Mouse (Mus musculus) kidney, postnatal 36 days (tissue): Measurements from ENCODE around the gene Hmgcr.
"Not testable (repeated sequence)": the region's sequence is repeated elsewhere in the genome, so short reads cannot be mapped to it uniquely, and the experiment has no call there.

Experiments
- DNase-seq, 2 experiments: peaks; one replicate each; pipeline ENCODE4 v3.0.0; 2021 to 2022; ENCODE audit warnings: mixed read lengths in 2 of 2

Hmgcr gene

DNA sequence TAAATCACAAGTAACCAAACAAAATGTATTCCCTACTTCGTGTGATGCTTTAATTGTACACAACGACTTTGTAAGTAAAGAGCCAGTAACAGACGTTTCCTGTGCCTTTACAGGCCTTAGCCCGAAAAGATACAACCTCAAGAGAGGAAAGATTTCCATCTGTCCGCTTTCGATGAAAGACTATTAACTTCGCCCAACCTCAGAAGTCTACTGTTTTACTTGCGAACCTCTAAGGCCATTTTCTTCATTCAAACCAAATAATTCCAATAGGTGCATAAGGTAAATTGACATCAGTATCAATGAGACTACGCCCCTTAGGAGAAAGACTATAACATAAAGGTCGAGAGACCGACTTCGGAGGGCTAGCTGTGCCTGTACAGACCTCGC, 724 bp downstream of the Hmgcr start:
- DNase-seq = no peak

DNA sequence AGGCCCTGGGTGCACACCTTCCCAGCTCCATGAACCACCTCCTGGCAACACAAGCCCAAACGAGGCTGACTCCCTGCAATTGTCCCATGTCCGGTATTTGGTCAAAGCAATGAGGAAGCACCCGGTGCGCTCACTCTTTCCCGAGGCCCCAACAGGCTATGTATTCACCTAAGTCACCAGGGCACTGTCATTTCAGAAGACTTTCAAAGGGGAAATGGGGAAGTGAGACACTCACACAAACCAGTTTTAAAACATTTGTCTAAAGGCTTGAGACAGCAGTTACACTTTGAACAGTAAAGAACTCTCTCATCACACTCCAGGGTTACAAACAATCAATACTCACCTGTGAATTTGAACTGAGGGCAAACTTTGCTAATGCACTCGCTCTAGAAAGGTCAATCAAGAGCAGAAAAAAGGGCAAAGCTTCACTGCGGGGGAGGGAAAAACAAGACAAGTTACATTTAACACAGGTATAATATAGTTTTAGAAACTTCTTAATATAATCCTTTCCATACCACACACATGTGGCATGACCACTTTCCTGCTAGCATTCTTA, 6.2 kb downstream of the Hmgcr start:
- no peak for DNase-seq

GRCm38 (mm10) chr13:96663120-96663519, 7.6 kb downstream of the Hmgcr start:
- DNase-seq = not testable (repeated sequence)

DNA sequence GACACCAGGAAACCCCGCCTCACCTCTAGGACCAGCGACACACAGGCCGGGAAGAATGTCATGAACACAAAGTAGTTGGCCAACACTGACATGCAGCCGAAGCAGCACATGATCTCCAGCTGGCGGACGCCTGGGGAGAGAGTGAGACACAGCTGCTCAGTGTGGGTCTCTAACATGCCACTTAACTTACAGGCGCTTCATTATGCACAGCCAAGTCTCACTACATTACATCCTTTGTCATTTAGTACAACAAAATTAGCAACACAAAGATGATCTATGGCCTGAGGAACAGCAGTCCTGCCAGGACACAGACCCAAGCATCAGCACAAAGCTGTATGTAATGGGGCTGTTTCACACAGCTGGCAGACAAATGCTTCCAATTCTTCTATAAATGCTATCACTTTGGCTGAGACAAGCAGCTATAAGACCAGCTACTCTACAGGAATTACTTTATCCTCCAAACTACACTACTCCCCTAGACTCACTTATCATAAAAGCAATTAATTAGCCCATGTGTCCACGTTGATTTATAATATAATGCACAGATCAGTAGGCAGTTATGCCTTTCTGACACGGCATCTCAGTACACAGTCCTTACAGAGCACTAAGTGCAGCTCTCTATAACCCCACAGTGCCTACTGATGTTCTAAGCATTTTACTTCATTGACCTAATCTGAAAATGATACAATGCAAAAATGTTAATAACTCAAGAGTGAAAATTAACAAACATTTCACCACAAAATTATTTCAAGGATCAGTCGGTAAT, 10.5 kb downstream of the Hmgcr start:
- DNase-seq = no peak

- no peak for DNase-seq
These were observed 11.8 kb downstream of the Hmgcr start for GRCm38 (mm10) chr13:96658936-96659335.

- DNase-seq = no peak
These were observed 14.1 kb downstream of the Hmgcr start for GRCm38 (mm10) chr13:96656673-96657072.

DNA sequence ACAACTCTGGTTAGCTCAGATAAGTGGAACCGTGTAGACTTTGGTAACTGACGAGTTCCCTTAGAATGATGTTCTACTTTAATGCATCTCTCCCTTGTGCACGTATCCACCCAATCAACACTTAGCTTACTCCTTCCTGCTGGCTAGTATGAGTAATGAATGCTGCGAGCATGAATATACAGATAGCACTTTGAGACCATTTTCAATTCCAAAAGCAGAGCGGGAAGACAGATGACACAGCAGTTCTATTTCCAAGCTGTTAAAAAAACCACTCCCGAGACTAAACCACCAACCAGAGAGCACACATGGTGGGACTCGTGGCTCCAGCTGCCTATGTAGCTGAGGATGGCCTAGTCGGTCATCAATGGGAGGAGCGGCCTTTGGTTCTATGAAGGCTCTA, 17.7 kb downstream of the Hmgcr start:
- DNase-seq = no peak

- DNase-seq = no peak
These were observed 24.9 kb downstream of the Hmgcr start for GRCm38 (mm10) chr13:96645822-96646221.

DNA sequence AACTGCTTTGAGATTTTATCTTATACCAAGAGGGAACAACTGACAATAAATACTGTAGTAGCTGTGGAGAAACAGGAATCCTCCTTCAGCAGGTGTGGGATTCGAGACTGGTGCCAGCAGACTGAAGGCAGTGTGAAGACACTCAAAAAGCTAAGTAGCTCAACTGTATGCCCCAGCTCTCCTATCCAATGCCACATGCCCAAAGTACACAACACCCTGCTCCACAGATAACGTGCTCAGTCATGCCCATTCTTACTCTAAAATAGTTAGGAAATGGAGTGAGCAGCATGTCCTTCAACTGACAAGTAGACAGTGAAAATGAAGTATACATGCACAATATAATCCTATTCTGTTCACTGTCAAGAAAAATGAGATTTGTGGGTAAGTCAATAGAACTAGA, 26.6 kb downstream of the Hmgcr start:
- DNase-seq = no peak

GRCm38 (mm10) chr13:96630396-96630795, 40.3 kb downstream of the Hmgcr start:
- no peak for DNase-seq

DNA sequence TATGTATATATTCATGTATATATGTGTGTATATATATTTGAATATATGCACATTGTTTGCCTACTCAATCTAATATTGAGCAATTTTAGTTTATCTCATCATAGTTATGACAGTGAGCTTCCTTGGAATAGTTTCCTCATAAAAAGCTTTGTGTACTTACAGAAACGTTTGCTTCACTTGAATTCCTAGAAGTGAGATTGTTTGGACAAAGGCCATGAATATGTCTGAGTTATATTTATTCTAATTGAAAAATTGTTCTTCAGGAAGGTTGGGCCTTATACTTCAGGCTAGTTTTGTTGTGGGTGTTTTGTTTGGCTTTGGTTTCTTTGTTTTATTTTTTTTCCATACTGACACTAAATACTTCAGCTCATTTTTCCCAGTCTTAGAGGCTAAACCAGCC, 49.8 kb downstream of the Hmgcr start:
- no peak for DNase-seq

DNA sequence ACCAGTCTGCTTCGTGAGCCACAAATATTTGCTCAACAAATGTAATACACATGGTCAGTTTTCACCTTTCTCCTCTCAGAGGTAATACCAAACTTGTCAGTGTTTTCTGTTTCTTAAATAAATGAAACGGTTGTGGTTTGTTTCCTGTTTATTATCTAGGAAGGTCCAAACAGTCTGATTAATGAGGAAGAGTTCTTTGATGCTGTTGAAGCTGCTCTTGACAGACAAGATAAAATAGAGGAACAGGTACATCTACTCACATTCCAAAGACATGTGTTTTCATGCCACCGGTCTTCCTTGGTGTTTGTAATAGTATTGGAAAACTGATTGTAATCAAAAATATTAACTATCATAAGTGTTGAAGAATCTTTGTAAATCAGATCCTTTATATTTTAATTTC, 56.1 kb downstream of the Hmgcr start:
- DNase-seq = no peak

- no peak for DNase-seq
These were observed 66.5 kb downstream of the Hmgcr start for GRCm38 (mm10) chr13:96604242-96604641.

DNA sequence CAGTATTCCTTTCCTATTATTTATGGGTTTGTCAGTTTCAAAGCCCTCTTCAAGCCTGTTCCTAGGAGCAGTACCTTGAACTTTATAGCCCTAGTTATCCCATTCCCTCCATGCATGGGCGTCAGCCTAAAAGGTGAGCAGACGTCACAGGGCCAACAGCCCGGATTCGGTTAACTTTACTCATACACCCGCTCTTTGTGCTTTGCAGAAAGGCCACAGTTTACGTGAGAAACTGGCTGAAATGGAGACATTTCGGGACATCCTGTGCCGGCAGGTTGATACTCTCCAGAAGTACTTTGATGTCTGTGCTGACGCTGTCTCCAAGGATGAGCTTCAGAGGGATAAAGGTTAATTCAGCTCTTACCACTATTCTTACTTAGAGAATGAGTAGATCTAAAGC, 71.6 kb downstream of the Hmgcr start:
- DNase-seq = no peak
